Mouse (Mus musculus) ES-E14 (cell line): ENCODE data around the gene Fam178b.

Experiments
- CHD2 ChIP-seq: IDR thresholded peaks from 2 replicates; pipeline ENCODE4 v1.6.1; 2014; ENCODE audit warnings: mild to moderate bottlenecking, low read depth, low read length, inconsistent platforms
- MAFK ChIP-seq: IDR thresholded peaks from 2 replicates; pipeline ENCODE4 v1.6.1; 2014; ENCODE audit warnings: mild to moderate bottlenecking, low read depth, low read length, inconsistent platforms; ENCODE audit not compliant: insufficient read depth
- ZC3H11A ChIP-seq: IDR thresholded peaks from 2 replicates; pipeline ENCODE4 v1.6.1; 2012; ENCODE audit warnings: low read depth, mild to moderate bottlenecking, inconsistent platforms, low read length, borderline replicate concordance
- ZNF384 ChIP-seq: IDR thresholded peaks from 2 replicates; pipeline ENCODE4 v1.6.1; 2012; ENCODE audit warnings: low read depth, low read length, inconsistent platforms

- TF ChIP-seq CHD2 = no peak
- no peak for TF ChIP-seq MAFK
- no peak for TF ChIP-seq ZC3H11A
- TF ChIP-seq ZNF384 = no peak
Measured at GRCm38 (mm10) chr1:36528351-36528750, 154.6 kb downstream of the Fam178b start.
